Mouse (Mus musculus) urinary bladder, postnatal 14 days (tissue): Measurements from ENCODE around the gene Acadsb.

Experiments used
- DNase-seq: peaks from one replicate; pipeline ENCODE4 v3.0.0; 2021; ENCODE audit warnings: low spot score

Gene Acadsb

GRCm38 (mm10) chr7:131465735-131466134 lies 55.3 kb downstream of the Acadsb start:
- no peak for DNase-seq

- DNase-seq, result no peak
These were observed 56.9 kb downstream of the Acadsb start for GRCm38 (mm10) chr7:131467312-131467711.

GRCm38 (mm10) chr7:131469506-131469905 lies 59.1 kb downstream of the Acadsb start:
- DNase-seq, result no peak

GRCm38 (mm10) chr7:131471551-131471950 lies 61.1 kb downstream of the Acadsb start:
- no peak for DNase-seq

GRCm38 (mm10) chr7:131477140-131477539 lies 66.7 kb downstream of the Acadsb start:
- no peak for DNase-seq

- no peak for DNase-seq
These were observed 68.0 kb downstream of the Acadsb start for GRCm38 (mm10) chr7:131478403-131478802.
